Mouse (Mus musculus) liver, postnatal 0 days (tissue): ENCODE measurements at regions not wholly inside any gene's neighbourhood (a gene's known extent, or its start where the extent isn't known, plus 50 kb on each side); places are given as distances from the start of the nearest gene placed in this dataset.

ENCODE experiments used
- ATAC-seq: fragments of 200-750 bp; cut with Nextera tagmentation; 2 replicates; pipeline ENCODE4 v1.8.0; 2017; ENCODE audit warnings: mild to moderate bottlenecking, moderate library complexity
- DNase-seq: peaks from one replicate; pipeline ENCODE4 v3.0.0-alpha.2; 2016
- H3K27ac ChIP-seq: fragments of 300-500 bp; sonication (generic); 2 replicates; pipeline ENCODE4 v1.5.1; 2014; ENCODE audit warnings: antibody characterized with exemption, moderate library complexity, mild to moderate bottlenecking, low read depth
- H3K27me3 ChIP-seq: fragments of 300-500 bp; sonication (generic); 2 replicates; pipeline ENCODE4 v1.6.1; 2014; ENCODE audit warnings: low read length, control low read depth, mixed read lengths; ENCODE audit not compliant: insufficient read depth
- H3K36me3 ChIP-seq: fragments of 300-500 bp; sonication (generic); replicated peaks from 2 replicates; pipeline ENCODE4 v1.6.1; 2014; ENCODE audit warnings: mild to moderate bottlenecking, control low read depth, low read length, moderate library complexity, mixed read lengths; ENCODE audit not compliant: insufficient read depth
- H3K4me1 ChIP-seq: fragments of 300-500 bp; sonication (generic); 2 replicates; pipeline ENCODE4 v1.6.1; 2014; ENCODE audit warnings: antibody characterized with exemption, mild to moderate bottlenecking, control low read depth; ENCODE audit not compliant: insufficient read depth
- H3K4me2 ChIP-seq: fragments of 300-500 bp; sonication (generic); 2 replicates; pipeline ENCODE4 v1.6.1; 2014; ENCODE audit warnings: low read depth, mild to moderate bottlenecking, low read length, moderate library complexity, mixed read lengths
- H3K4me3 ChIP-seq: fragments of 300-500 bp; sonication (generic); 2 replicates; pipeline ENCODE4 v1.5.1; 2014; ENCODE audit warnings: low read depth, low read length
- H3K9ac ChIP-seq: fragments of 300-500 bp; sonication (generic); replicated peaks from 2 replicates; pipeline ENCODE4 v1.6.1; 2014; ENCODE audit warnings: mild to moderate bottlenecking, moderate library complexity
- H3K9me3 ChIP-seq: fragments of 300-500 bp; sonication (generic); 2 replicates; pipeline ENCODE4 v1.6.1; 2016; ENCODE audit warnings: mild to moderate bottlenecking, control low read depth, low read length, mixed read lengths
- CTCF ChIP-seq: sonication (generic); IDR thresholded peaks from 2 replicates; pipeline ENCODE4 v1.5.1; 2016; ENCODE audit warnings: antibody characterized with exemption, low read depth
- EP300 ChIP-seq: IDR thresholded peaks from 2 replicates; pipeline ENCODE4 v1.6.1; 2016; ENCODE audit warnings: antibody characterized with exemption, low read depth, mild to moderate bottlenecking
- WGBS: fragments of 180-500 bp; shearing (Covaris S2); extraction: QIAGEN DNeasy Blood & Tissue Kit; methylation state at CpG from one replicate; pipeline ENCODE4 v1.1.7; 2014; ENCODE audit not compliant: insufficient replicate concordance; 5-methylcytosine and 5-hydroxymethylcytosine counted together

DNA sequence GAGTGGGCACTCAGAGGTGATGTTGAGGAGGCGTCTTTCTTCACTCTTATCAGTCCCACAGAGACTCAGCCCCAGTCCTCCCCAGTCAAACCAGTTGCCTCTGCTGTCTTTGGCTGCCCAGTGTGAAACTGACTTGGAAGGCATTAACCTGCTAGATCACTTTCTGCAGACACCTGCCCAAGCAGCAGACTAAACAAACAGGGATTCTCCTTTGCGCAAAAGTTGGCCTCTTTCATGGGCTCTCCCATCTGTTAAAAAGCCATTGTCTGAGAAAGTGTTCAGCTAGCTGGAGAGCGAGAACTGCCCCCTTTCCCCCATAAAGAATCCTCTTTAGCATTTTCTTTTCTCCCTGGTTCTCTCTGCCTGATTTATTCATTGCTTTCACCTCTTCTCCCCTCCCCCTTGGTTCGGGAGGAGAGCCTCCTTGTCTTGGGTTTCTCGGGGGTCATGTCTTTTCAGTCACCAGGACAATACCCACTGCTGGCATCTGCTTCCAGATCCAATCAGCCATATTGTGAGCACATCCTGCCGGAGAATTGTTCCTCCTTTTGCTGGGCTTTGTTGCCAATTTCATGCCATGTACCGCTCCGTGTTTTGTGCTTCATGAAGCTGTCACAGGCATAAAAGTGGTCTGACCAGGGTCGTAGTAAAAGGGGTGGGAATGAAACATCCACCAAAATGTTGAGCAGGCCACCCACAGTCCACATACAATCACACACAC lies 143.7 kb downstream of the Nkx6-1 start:
- Histone ChIP-seq H3K4me3 (no peak overlapping the region), H3K9ac (no peak overlapping the region), H3K36me3 (no peaks in the 10 kb centered on the region), H3K27ac (no peak overlapping the region), H3K9me3 (no peaks in the 10 kb centered on the region), H3K4me2 (no peak overlapping the region), H3K27me3 (no peaks in the 10 kb centered on the region), H3K4me1 (no peaks in the 10 kb centered on the region)
- WGBS, result 54% methylated on average over 9 of the region's 9 CpGs
- DNase-seq (no peak), ATAC-seq (no peak)
- TF ChIP-seq EP300 (no peak), CTCF (no peak)

DNA sequence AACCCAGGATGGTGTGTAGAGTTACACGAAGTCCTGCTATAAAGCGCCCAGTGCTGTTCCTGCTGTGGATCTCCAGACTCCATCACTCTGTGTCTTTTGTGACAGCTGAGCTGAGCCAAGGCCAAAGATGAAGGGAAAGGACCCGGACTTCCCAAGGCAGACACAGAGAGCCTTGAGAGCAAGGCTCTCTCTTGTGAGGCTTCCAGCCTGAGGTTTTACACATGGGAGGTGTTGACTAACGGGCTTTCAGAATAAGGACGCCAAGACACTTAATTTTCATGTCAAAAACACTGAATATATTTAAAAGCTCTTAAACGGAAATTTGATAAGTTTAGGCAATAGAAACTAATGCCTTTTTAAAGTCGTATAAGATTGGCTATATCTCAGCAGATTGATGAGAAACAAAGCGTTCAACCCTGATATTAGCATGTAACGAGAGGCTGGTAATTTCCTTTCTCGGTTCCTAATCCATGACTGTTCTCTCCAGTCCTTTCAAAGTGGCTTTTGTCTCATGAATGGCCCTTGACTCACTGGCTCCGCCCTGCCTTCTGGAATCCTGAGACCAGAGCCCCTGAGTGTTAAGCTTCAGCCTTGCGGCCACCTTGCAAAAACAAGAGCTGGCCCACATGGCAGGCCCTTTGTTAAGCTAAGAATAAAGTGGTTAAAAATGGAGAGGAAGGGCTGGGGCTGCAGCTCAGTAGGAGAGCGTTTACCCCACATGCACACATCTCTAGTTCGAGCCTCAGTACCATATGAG lies 145.8 kb downstream of the Nkx6-1 start:
- no peak overlapping the region for H3K9ac ChIP-seq
- no peak overlapping the region for H3K27ac ChIP-seq
- DNase-seq (no peak), ATAC-seq (no peak)
- no peaks in the 10 kb centered on the region for H3K4me1 ChIP-seq
- no peaks in the 10 kb centered on the region for H3K9me3 ChIP-seq
- H3K36me3 ChIP-seq, result no peaks in the 10 kb centered on the region
- WGBS, result 63% methylated on average over 14 of the region's 14 CpGs
- no peaks in the 10 kb centered on the region for H3K27me3 ChIP-seq
- no peak overlapping the region for H3K4me3 ChIP-seq
- no peak overlapping the region for H3K4me2 ChIP-seq
- TF ChIP-seq EP300 (no peak), CTCF (no peak)

DNA sequence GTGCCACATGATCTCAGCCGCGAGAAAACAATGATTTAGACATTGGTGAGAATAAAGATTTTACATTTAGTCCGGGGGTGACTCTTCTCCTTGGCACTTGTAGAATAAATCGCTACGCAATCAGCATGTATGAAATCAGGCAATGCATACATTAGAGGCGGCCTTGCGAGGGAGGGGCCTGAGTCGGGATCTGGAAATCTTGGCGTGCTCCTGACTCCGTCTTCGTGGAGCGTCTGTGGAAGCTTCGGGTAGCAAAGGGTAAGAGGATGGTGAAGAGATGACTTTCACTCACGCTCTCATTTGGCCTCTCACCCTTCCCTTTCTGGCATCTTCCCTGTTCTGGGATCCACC lies 167.1 kb downstream of the Nkx6-1 start:
- no peak overlapping the region for H3K4me3 ChIP-seq
- TF ChIP-seq EP300, result no peak
- TF ChIP-seq CTCF, result no peak
- no peak for DNase-seq

DNA sequence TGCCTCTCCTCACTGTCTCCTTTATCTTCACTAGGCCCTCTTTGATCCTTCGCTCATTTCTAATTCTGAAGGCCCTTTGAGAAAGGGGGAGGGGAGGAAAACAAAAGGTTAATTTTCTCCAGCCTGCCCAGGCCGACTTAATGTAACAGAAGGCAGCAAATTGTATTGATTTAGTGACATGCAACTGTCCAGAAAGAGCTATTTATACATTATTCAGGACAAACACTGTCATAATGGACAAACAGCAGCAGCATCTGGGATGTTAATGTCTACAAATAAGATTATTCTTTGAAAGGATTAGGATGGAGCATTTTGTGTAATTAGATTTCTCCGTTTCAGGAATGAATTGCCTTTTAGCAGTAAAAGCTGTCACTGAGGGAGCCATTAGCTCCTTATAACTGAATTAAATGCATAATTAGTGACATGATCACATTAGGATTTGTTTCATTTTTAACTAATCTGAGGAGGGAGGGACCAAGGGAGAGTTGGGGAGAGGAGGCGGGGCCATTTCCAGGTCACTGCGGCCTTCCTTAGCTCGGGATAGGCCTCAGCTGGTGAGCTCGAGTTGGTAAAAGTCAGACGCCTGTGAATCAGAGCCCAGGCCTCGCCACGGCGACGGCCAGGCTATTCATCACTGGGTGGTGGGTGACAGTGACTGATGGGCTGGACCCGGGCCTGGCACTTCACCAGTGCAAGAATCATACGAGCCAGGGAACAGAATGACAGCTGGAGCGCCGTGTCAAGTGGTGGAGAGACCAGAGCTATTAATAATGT lies 167.7 kb downstream of the Nkx6-1 start:
- H3K9me3 ChIP-seq, result no peaks in the 10 kb centered on the region
- H3K4me2 ChIP-seq, result no peak overlapping the region
- H3K9ac ChIP-seq, result no peak overlapping the region
- ATAC-seq (no peak), DNase-seq (no peak)
- H3K36me3 ChIP-seq, result no peaks in the 10 kb centered on the region
- WGBS, result 76% methylated on average over 16 of the region's 16 CpGs
- TF ChIP-seq EP300, result no peak
- TF ChIP-seq CTCF, result no peak
- no peaks in the 10 kb centered on the region for H3K4me1 ChIP-seq
- no peak overlapping the region for H3K4me3 ChIP-seq
- H3K27ac ChIP-seq, result no peak overlapping the region
- H3K27me3 ChIP-seq, result no peaks in the 10 kb centered on the region

More for the DNA sequence above, 167.1 kb downstream of the Nkx6-1 start:
- no peaks in the 10 kb centered on the region for H3K9me3 ChIP-seq
- no peaks in the 10 kb centered on the region for H3K27me3 ChIP-seq
- no peak for ATAC-seq
- no peak overlapping the region for H3K27ac ChIP-seq
- 90% methylated on average over 14 of the region's 14 CpGs for WGBS
- no peaks in the 10 kb centered on the region for H3K36me3 ChIP-seq
- H3K4me2 ChIP-seq, result no peak overlapping the region
- no peaks in the 10 kb centered on the region for H3K4me1 ChIP-seq
- H3K9ac ChIP-seq, result no peak overlapping the region

DNA sequence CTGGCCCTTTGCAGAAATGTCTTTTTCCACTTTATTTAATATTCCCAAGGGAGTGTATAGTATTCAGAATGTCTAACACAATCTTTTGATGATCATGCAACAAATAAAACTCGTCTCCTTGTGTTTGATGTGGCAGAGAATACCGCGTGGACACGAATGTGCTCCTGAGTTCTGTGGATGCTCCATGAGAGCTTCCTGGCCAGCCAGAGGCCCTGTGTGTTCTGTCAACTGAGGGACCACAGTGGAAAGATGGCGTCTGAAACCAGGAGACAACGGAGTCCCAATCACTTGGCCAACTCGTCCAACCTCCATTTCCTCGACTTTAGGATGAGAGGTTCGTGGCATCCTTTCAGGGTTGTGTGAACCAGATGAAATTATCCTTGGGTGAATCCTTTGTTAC lies 168.6 kb downstream of the Nkx6-1 start:
- WGBS, result 79% methylated on average over 9 of the region's 9 CpGs
- Histone ChIP-seq H3K27ac (no peak overlapping the region), H3K9ac (no peak overlapping the region), H3K9me3 (no peaks in the 10 kb centered on the region), H3K4me1 (no peaks in the 10 kb centered on the region), H3K36me3 (no peaks in the 10 kb centered on the region), H3K4me3 (no peak overlapping the region), H3K27me3 (no peaks in the 10 kb centered on the region), H3K4me2 (no peak overlapping the region)
- no peak for DNase-seq
- no peak for ATAC-seq
- no peak for TF ChIP-seq CTCF
- TF ChIP-seq EP300, result no peak

DNA sequence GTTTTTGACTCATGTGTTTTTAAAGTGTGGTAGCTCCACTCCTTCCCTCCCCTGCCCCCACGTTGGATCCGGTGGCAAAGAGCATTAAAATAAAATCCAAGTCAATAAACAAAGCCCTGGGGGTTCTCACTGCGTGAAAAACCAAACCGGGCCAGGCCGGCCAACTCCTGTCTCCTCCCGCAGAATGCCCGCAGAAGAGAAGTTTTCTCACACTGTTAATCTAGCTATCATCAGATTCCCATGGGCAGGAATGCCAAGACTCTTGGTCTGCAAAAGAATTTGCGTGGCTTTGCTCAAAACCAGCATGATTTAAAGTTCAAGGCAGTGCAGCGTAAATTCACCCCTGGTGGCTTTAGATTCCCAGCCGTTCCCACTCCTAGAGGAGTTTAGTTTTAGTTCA lies 219.0 kb downstream of the Nkx6-1 start:
- no peaks in the 10 kb centered on the region for H3K4me1 ChIP-seq
- H3K4me3 ChIP-seq, result no peak overlapping the region
- H3K27ac ChIP-seq, result no peak overlapping the region
- ATAC-seq (no peak), DNase-seq (no peak)
- H3K9me3 ChIP-seq, result no peaks in the 10 kb centered on the region
- 47% methylated on average over 10 of the region's 10 CpGs for WGBS
- H3K4me2 ChIP-seq, result no peak overlapping the region
- no peak for TF ChIP-seq CTCF
- TF ChIP-seq EP300, result no peak
- H3K36me3 ChIP-seq, result no peaks in the 10 kb centered on the region
- no peak overlapping the region for H3K9ac ChIP-seq
- no peaks in the 10 kb centered on the region for H3K27me3 ChIP-seq
